Mouse (Mus musculus): ENCODE results near the gene Mesd. TPM values are rescaled to one million over a fixed set of nuclear protein-coding genes. Genes with fewer than 3 reads are reported as not detected.
A peak's percentile ranks its signal among the peaks of the same experiment; 100 is the strongest.

Gene Mesd
- polyA plus RNA-seq (2014; fragmentation: Nextera tagmentation; extraction: Ambion mirVana), result 98.5 and 104 TPM in 2 replicates

GRCm38 (mm10) chr7:83884021-83884658, at the start of gene Mesd, which contains the start of gene Tlnrd1:
Mesd (plus strand) TSS chr7:83884466.
Tlnrd1 (minus strand) TSS chr7:83884305.
- ATAC-seq (replicated peaks; ENCODE audit: insufficient number of reproducible peaks, low FRiP score, low TSS enrichment, low read depth) (peak; percentile 88), DNase-seq (ENCODE audit: low spot score) (peak; percentile 94)
- Histone ChIP-seq H3K4me2 (ENCODE audit: low read depth, low read length) (peak within 1 kb of the TSS; percentile 88), H3K27ac (replicated peaks; ENCODE audit: low read depth, low read length) (peak within 1 kb of the TSS; percentile 94), H3K9me3 (replicated peaks; ENCODE audit: control insufficient read depth, low read length) (no peaks in the 10 kb centered on the region), H3K9ac (replicated peaks; ENCODE audit: low read length) (peak within 1 kb of the TSS; percentile 91), H3K4me3 (ENCODE audit: low read depth, low read length) (peak within 1 kb of the TSS; percentile 90), H3K27me3 (ENCODE audit: control insufficient read depth, insufficient read depth, low read length) (no peaks in the 10 kb centered on the region), H3K36me3 (replicated peaks; ENCODE audit: control insufficient read depth, insufficient read depth, low read depth, low read length) (no peaks in the 10 kb centered on the region), H3K4me1 (ENCODE audit: control insufficient read depth, insufficient read depth, low read length) (peaks cover 9% of the 10 kb centered on the region)
- WGBS, result 0% methylated on average over 48 of the region's 69 CpGs

- 82% methylated on average over 5 of the region's 5 CpGs for WGBS
- Histone ChIP-seq H3K4me1 (ENCODE audit: control insufficient read depth, insufficient read depth, low read length) (no peaks in the 10 kb centered on the region), H3K27me3 (ENCODE audit: control insufficient read depth, insufficient read depth, low read length) (no peaks in the 10 kb centered on the region), H3K9ac (replicated peaks; ENCODE audit: low read length) (no peak overlapping the region), H3K4me3 (ENCODE audit: low read depth, low read length) (no peak overlapping the region), H3K27ac (replicated peaks; ENCODE audit: low read depth, low read length) (no peak overlapping the region), H3K9me3 (replicated peaks; ENCODE audit: control insufficient read depth, low read length) (no peaks in the 10 kb centered on the region), H3K4me2 (ENCODE audit: low read depth, low read length) (no peak overlapping the region), H3K36me3 (replicated peaks; ENCODE audit: control insufficient read depth, insufficient read depth, low read depth, low read length) (no peaks in the 10 kb centered on the region)
- ATAC-seq (replicated peaks; ENCODE audit: insufficient number of reproducible peaks, low FRiP score, low TSS enrichment, low read depth), result no peak
- no peak for DNase-seq (ENCODE audit: low spot score)
Measured at GRCm38 (mm10) chr7:83838525-83839224, 45.6 kb upstream of the Mesd start.

- whole genome bisulfite sequencing, result 85% methylated on average over 2 of the region's 2 CpGs
- DNase-seq (ENCODE audit: low spot score) (no peak), ATAC-seq (replicated peaks; ENCODE audit: insufficient number of reproducible peaks, low FRiP score, low TSS enrichment, low read depth) (no peak)
Measured at GRCm38 (mm10) chr7:83840076-83840475, 44.2 kb upstream of the Mesd start.

GRCm38 (mm10) chr7:83842486-83843259, 41.6 kb upstream of the Mesd start:
- Histone ChIP-seq H3K9ac (replicated peaks; ENCODE audit: low read length) (no peak overlapping the region), H3K4me3 (ENCODE audit: low read depth, low read length) (no peak overlapping the region), H3K27ac (replicated peaks; ENCODE audit: low read depth, low read length) (no peak overlapping the region), H3K4me1 (ENCODE audit: control insufficient read depth, insufficient read depth, low read length) (no peaks in the 10 kb centered on the region; the same call in 1 of the 2 replicates), H3K9me3 (replicated peaks; ENCODE audit: control insufficient read depth, low read length) (no peaks in the 10 kb centered on the region), H3K4me2 (ENCODE audit: low read depth, low read length) (no peak overlapping the region), H3K27me3 (ENCODE audit: control insufficient read depth, insufficient read depth, low read length) (no peaks in the 10 kb centered on the region), H3K36me3 (replicated peaks; ENCODE audit: control insufficient read depth, insufficient read depth, low read depth, low read length) (no peaks in the 10 kb centered on the region)
- ATAC-seq (replicated peaks; ENCODE audit: insufficient number of reproducible peaks, low FRiP score, low TSS enrichment, low read depth) (no peak), DNase-seq (ENCODE audit: low spot score) (no peak)
- 67% methylated on average over 6 of the region's 6 CpGs for WGBS

More at GRCm38 (mm10) chr7:83840076-83840475, 44.2 kb upstream of the Mesd start:
- H3K9me3 ChIP-seq (replicated peaks; ENCODE audit: control insufficient read depth, low read length), result no peaks in the 10 kb centered on the region
- no peak overlapping the region for H3K4me2 ChIP-seq (ENCODE audit: low read depth, low read length)
- no peak overlapping the region for H3K4me3 ChIP-seq (ENCODE audit: low read depth, low read length)
- H3K27ac ChIP-seq (replicated peaks; ENCODE audit: low read depth, low read length), result no peak overlapping the region
- H3K27me3 ChIP-seq (ENCODE audit: control insufficient read depth, insufficient read depth, low read length), result no peaks in the 10 kb centered on the region
- no peaks in the 10 kb centered on the region for H3K4me1 ChIP-seq (ENCODE audit: control insufficient read depth, insufficient read depth, low read length)
- H3K36me3 ChIP-seq (replicated peaks; ENCODE audit: control insufficient read depth, insufficient read depth, low read depth, low read length), result no peaks in the 10 kb centered on the region
- H3K9ac ChIP-seq (replicated peaks; ENCODE audit: low read length), result no peak overlapping the region

- Histone ChIP-seq H3K9me3 (replicated peaks; ENCODE audit: control insufficient read depth, low read length) (no peaks in the 10 kb centered on the region), H3K36me3 (replicated peaks; ENCODE audit: control insufficient read depth, insufficient read depth, low read depth, low read length) (no peaks in the 10 kb centered on the region), H3K27me3 (ENCODE audit: control insufficient read depth, insufficient read depth, low read length) (no peaks in the 10 kb centered on the region), H3K4me3 (ENCODE audit: low read depth, low read length) (no peak overlapping the region), H3K9ac (replicated peaks; ENCODE audit: low read length) (no peak overlapping the region), H3K27ac (replicated peaks; ENCODE audit: low read depth, low read length) (no peak overlapping the region), H3K4me2 (ENCODE audit: low read depth, low read length) (no peak overlapping the region), H3K4me1 (ENCODE audit: control insufficient read depth, insufficient read depth, low read length) (no peaks in the 10 kb centered on the region; the same call in 1 of the 2 replicates)
- 79% methylated on average over 3 of the region's 3 CpGs for WGBS
- ATAC-seq (replicated peaks; ENCODE audit: insufficient number of reproducible peaks, low FRiP score, low TSS enrichment, low read depth) (no peak), DNase-seq (ENCODE audit: low spot score) (no peak)
Measured at GRCm38 (mm10) chr7:83844807-83845206, 39.5 kb upstream of the Mesd start.

GRCm38 (mm10) chr7:83847187-83848075, 36.8 kb upstream of the Mesd start:
- Histone ChIP-seq H3K4me2 (ENCODE audit: low read depth, low read length) (no peak overlapping the region), H3K4me1 (ENCODE audit: control insufficient read depth, insufficient read depth, low read length) (no peaks in the 10 kb centered on the region; the same call in 1 of the 2 replicates), H3K9ac (replicated peaks; ENCODE audit: low read length) (no peak overlapping the region), H3K27me3 (ENCODE audit: control insufficient read depth, insufficient read depth, low read length) (no peaks in the 10 kb centered on the region), H3K9me3 (replicated peaks; ENCODE audit: control insufficient read depth, low read length) (no peaks in the 10 kb centered on the region), H3K27ac (replicated peaks; ENCODE audit: low read depth, low read length) (0 out of 2 replicates have a peak overlapping the region, but pooled peaks have one; percentile 7), H3K36me3 (replicated peaks; ENCODE audit: control insufficient read depth, insufficient read depth, low read depth, low read length) (no peaks in the 10 kb centered on the region), H3K4me3 (ENCODE audit: low read depth, low read length) (no peak overlapping the region)
- peak; percentile 20 for DNase-seq (ENCODE audit: low spot score)
- 40% methylated on average over 5 of the region's 5 CpGs for WGBS
- peak; percentile 62; the same call in 1 of the 2 replicates for ATAC-seq (replicated peaks; ENCODE audit: insufficient number of reproducible peaks, low FRiP score, low TSS enrichment, low read depth)

- ATAC-seq (replicated peaks; ENCODE audit: insufficient number of reproducible peaks, low FRiP score, low TSS enrichment, low read depth) (no peak), DNase-seq (ENCODE audit: low spot score) (no peak)
- H3K9me3 ChIP-seq (replicated peaks; ENCODE audit: control insufficient read depth, low read length), result no peaks in the 10 kb centered on the region
- no peaks in the 10 kb centered on the region for H3K27me3 ChIP-seq (ENCODE audit: control insufficient read depth, insufficient read depth, low read length)
- H3K4me2 ChIP-seq (ENCODE audit: low read depth, low read length), result no peak overlapping the region
- H3K27ac ChIP-seq (replicated peaks; ENCODE audit: low read depth, low read length), result no peak overlapping the region
- no peak overlapping the region for H3K4me3 ChIP-seq (ENCODE audit: low read depth, low read length)
- H3K9ac ChIP-seq (replicated peaks; ENCODE audit: low read length), result no peak overlapping the region
- 56% methylated on average over 5 of the region's 5 CpGs for WGBS
- no peaks in the 10 kb centered on the region; the same call in 1 of the 2 replicates for H3K4me1 ChIP-seq (ENCODE audit: control insufficient read depth, insufficient read depth, low read length)
- H3K36me3 ChIP-seq (replicated peaks; ENCODE audit: control insufficient read depth, insufficient read depth, low read depth, low read length), result no peaks in the 10 kb centered on the region
Measured at GRCm38 (mm10) chr7:83851569-83852380, 32.5 kb upstream of the Mesd start.
